Mouse (Mus musculus): Measurements from ENCODE around the gene Vmn2r41. TPM values are rescaled to one million over a fixed set of nuclear protein-coding genes. Genes with fewer than 3 reads are reported as not detected.
"Not testable (repeated sequence)": the region's sequence is repeated elsewhere in the genome, so short reads cannot be mapped to it uniquely, and the experiment has no call there.

Gene Vmn2r41
- polyA plus RNA-seq (2015; fragmentation: Nextera tagmentation; extraction: Ambion mirVana): not detected in 2 replicates

DNA sequence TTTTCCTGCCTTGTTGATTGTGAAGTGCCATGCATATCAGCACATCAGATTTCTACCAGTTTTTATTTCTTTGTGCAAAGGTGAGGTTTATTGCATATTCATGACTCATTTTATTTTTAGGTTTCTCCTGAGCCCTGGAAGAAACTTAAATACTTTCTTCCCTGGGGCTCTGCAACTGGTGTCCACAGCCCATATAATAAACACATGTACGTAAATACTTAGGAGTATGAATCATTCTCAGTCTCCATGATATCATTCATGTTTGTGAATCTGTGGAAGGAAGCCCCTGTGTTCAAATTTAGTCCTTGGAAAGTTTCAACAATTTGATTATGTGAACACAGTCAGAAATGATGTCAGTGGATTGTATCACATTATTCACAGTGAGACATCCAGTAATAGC lies at the start of gene Vmn2r41:
TSS of gene Vmn2r41 (minus strand) at position 101 of the 400 bp plus-strand sequence.
- H3K27ac ChIP-seq (ENCODE audit: low read length); ATAC-seq; DNase-seq (ENCODE audit: low spot score); H3K36me3 ChIP-seq (ENCODE audit: insufficient read depth, low read length); H3K4me3 ChIP-seq (ENCODE audit: low read depth, low read length); H3K9ac ChIP-seq (replicated peaks; ENCODE audit: low read depth); H3K9me3 ChIP-seq (ENCODE audit: low read length); H3K27me3 ChIP-seq (replicated peaks; ENCODE audit: insufficient read depth, low read length); H3K4me2 ChIP-seq (replicated peaks; ENCODE audit: low read depth, low read length); H3K4me1 ChIP-seq (ENCODE audit: insufficient read depth, low read depth, low read length): not testable (repeated sequence)
- no CpG with 5 or more reads among the region's 1 CpGs for WGBS

GRCm38 (mm10) chr7:8200220-8200619 lies 38.8 kb upstream of the Vmn2r41 start, which contains the start of gene Vmn2r42:
Vmn2r42 (minus strand) TSS chr7:8200320.
- H3K4me2 ChIP-seq (replicated peaks; ENCODE audit: low read depth, low read length); H3K36me3 ChIP-seq (ENCODE audit: insufficient read depth, low read length); H3K9ac ChIP-seq (replicated peaks; ENCODE audit: low read depth); H3K27ac ChIP-seq (ENCODE audit: low read length); H3K27me3 ChIP-seq (replicated peaks; ENCODE audit: insufficient read depth, low read length); H3K4me1 ChIP-seq (ENCODE audit: insufficient read depth, low read depth, low read length); H3K9me3 ChIP-seq (ENCODE audit: low read length); H3K4me3 ChIP-seq (ENCODE audit: low read depth, low read length); ATAC-seq; DNase-seq (ENCODE audit: low spot score): not testable (repeated sequence)
- WGBS: no CpG with 5 or more reads among the region's 2 CpGs

DNA sequence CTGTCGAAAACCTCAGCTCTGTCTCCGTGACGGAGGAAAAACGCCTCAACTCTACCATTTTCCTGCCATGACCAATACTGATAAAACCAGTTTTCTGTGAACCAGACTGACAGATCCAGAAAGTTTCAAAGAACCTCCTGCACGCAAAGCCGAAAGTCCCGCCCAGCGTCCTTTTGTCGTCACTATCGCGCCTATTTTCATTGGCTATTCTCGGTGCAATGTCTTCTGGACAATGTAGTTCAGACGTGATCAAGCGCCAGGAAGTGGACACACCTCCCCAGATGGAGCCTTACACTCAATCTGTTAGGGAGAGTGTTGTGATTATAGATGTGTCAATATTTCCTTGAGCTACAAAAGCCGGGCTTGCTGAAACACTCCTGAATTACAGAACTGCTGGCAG lies 68.6 kb downstream of the Vmn2r41 start:
- H3K4me1 ChIP-seq (ENCODE audit: insufficient read depth, low read depth, low read length); H3K4me2 ChIP-seq (replicated peaks; ENCODE audit: low read depth, low read length); DNase-seq (ENCODE audit: low spot score); H3K9me3 ChIP-seq (ENCODE audit: low read length); H3K27ac ChIP-seq (ENCODE audit: low read length); H3K36me3 ChIP-seq (ENCODE audit: insufficient read depth, low read length); ATAC-seq; H3K4me3 ChIP-seq (ENCODE audit: low read depth, low read length); H3K9ac ChIP-seq (replicated peaks; ENCODE audit: low read depth); H3K27me3 ChIP-seq (replicated peaks; ENCODE audit: insufficient read depth, low read length): not testable (repeated sequence)
- 32% methylated on average over 11 of the region's 15 CpGs for WGBS

Other genes starting within 250 kb of the Vmn2r41 start
- gene Vmn2r42, start 38.7 kb upstream of the Vmn2r41 start, polyA plus RNA-seq (2015; fragmentation: Nextera tagmentation; extraction: Ambion mirVana): not detected in 2 replicates
- gene Vmn2r43, start 98.9 kb upstream of the Vmn2r41 start, polyA plus RNA-seq (2015; fragmentation: Nextera tagmentation; extraction: Ambion mirVana): not detected in 2 replicates
- gene Vmn2r44, start 221.7 kb upstream of the Vmn2r41 start, polyA plus RNA-seq (2015; fragmentation: Nextera tagmentation; extraction: Ambion mirVana): not detected in 2 replicates

Measured in lung, postnatal 0 days (tissue).